Mouse (Mus musculus) left cerebral cortex, postnatal 36 days (tissue): ENCODE measurements around the gene Fez2. TPM values are rescaled to one million over a fixed set of nuclear protein-coding genes. Genes with fewer than 3 reads are reported as not detected.

ENCODE experiments used
- DNase-seq, 2 experiments: peaks; one replicate each; pipeline ENCODE4 v3.0.0; 2021 to 2022; ENCODE audit warnings: low spot score in 2 of 2, mixed read lengths in 1 of 2
- intact Hi-C: fragments of 180-260 bp; cut with DNase I; formaldehyde crosslinking; loops from one replicate; pipeline ENCODE4 v1.15.1; 2025
- total RNA-seq, 2 experiments: library from RNA; stranded (reverse); gene quantifications; 2 replicates each; pipeline ENCODE4 v1.2.3; 2021

Gene Fez2
- total RNA-seq, 2 experiments from 2014 or later = 33.1 to 38.4 TPM

DNA sequence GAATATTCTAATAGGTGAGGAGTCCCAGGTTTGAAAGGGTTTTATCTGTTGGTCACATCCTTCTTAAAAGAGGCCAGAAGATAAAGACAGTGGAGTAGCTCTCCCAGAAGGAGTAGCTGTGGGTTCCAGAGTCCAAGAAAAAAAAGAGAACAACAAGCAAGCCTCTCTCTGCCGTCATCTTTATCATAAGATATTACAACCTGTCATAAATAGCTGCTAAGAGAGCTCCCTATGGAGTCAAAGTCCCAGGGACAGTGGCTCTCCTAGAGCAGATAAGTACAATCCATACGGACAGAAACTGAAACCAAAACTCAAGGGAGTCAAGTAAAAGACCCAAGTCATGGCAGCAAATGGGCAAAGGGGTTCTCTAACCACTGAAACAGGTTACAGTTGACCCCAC, 2.7 kb downstream of the Fez2 start:
- DNase-seq = no peak
- intact Hi-C loops = no loop called here

GRCm38 (mm10) chr17:78409900-78410299, 8.1 kb downstream of the Fez2 start:
- no peak for DNase-seq
- intact Hi-C loops = no loop called here

DNA sequence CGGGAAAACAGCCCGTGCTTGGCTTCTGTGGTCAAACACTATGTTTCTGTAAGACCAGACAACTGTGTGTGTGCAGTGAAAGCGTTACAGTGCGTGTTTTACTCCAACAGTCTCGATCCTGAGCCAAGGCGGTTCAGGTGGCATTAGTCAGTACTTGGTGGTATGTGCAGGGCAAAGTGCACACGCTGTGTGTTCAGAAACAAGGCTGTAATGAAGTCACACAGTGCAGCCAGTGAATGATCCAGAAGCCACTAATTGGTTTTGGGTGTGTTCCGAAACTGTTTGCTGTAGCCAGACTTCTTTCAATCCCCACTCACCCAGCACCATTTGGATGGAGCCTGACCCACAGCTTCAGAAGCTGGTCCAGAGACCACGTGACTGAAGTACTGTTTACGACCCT, 9.6 kb downstream of the Fez2 start:
- intact Hi-C loops = no loop called here
- no peak for DNase-seq

- DNase-seq = no peak
- intact Hi-C loops = no loop called here
These were observed 10.4 kb downstream of the Fez2 start for GRCm38 (mm10) chr17:78407581-78407980.

DNA sequence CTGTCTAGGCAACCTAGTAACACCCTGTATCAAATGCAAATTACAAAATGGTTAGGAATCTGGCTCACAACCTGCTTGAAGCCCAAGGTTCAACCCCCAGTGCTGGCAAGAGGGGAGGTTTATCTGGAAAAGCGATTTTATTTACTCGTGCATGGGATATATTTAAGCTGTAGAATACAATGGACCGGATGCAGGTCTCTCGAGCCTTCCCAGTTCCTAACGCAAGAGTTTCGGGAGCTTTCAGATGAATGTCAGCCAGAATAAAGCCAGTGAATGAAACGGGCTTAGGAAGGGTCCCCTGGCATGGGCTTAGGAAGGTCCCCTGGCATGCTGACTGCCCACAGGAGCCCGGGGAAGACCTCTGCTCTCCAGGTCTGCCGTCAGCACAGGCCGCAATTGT, 11.1 kb downstream of the Fez2 start:
- intact Hi-C loops = no loop called here
- no peak for DNase-seq

- intact Hi-C loops = no loop called here
- DNase-seq = no peak
These were observed 12.6 kb downstream of the Fez2 start for GRCm38 (mm10) chr17:78405336-78405735.

DNA sequence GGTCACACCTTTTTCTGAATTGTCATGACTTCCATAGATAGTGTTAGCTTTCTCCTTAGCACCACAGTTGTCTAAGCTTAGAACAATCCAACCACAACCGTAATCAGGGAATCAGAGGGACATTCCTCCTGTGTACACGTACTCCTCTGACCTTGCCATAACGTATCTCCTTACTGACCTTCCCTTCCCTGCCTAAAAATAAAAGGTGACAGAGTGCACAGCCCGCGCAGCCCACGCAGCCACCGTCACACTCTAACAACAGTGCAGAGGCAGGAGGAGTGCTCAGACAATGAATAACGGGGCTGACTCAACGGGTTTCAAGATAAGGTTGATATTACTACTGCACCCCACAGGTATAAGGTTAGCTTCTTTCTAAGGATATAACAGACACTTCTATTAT, 14.1 kb downstream of the Fez2 start:
- intact Hi-C loops = no loop called here

DNA sequence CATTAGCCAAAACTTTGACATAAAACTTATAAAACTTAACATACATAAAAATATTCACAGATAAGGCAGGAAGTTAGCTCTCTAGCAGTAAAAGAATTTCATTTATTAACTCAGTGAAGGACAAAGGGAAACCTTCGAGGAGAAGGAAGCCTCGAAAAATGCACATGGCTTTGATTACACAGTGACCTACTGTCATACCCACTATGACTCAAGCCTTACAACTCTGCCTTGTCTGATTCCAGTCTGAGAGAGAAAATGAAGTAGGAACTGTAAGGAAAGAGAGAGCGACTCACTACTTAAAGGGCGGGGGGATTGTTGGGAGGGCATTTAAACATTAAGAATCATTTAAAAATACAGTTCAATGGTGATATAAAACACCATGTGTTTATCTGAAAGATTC, 14.7 kb downstream of the Fez2 start:
- intact Hi-C loops = no loop called here
- DNase-seq = no peak

More for the DNA sequence above, 14.1 kb downstream of the Fez2 start:
- no peak for DNase-seq

GRCm38 (mm10) chr17:78402174-78402573, 15.8 kb downstream of the Fez2 start:
- no peak for DNase-seq
- intact Hi-C loops = no loop called here

DNA sequence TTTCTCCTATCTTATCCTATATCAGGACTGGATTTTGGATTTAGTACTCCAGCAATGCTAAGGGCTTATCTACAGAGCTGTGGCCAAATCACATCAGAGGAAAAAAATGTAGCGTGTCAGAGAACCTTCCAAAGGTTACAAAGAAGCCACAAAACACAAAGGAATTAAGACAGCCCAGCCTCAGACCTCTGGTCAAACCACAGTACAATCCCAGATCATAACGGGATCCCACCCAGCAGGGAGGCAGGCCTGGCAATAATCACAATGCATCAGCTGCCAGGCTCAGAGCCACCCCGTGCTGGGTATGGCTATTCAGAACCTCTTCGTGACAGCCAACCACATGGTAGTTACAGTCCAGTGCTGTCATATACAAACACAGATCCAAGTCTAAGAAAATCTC, 16.2 kb downstream of the Fez2 start:
- intact Hi-C loops = no loop called here
- no peak for DNase-seq

DNA sequence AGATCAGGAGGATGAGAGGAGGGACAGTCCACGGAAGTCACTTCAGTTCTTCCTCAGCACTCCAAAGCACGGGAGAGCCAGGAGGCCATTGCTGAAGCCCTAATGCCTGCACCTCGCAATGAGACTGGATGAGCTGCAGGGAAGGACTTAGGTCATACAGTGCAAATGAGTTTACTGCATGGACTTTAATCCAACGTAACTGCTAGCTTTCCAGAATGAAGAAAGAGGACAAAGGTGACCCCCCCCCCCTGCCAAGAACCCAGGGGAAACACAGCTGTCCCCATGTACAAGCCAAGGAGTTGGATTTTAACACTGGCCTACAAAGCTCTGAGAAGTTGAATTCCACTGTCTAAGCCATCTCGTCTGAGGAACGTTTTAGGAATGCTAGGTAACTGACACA, 16.6 kb downstream of the Fez2 start:
- intact Hi-C loops = no loop called here
- DNase-seq = no peak

GRCm38 (mm10) chr17:78400130-78400840, 17.7 kb downstream of the Fez2 start:
- DNase-seq = peak; percentile 33 to 48
- intact Hi-C loops = no loop called here

DNA sequence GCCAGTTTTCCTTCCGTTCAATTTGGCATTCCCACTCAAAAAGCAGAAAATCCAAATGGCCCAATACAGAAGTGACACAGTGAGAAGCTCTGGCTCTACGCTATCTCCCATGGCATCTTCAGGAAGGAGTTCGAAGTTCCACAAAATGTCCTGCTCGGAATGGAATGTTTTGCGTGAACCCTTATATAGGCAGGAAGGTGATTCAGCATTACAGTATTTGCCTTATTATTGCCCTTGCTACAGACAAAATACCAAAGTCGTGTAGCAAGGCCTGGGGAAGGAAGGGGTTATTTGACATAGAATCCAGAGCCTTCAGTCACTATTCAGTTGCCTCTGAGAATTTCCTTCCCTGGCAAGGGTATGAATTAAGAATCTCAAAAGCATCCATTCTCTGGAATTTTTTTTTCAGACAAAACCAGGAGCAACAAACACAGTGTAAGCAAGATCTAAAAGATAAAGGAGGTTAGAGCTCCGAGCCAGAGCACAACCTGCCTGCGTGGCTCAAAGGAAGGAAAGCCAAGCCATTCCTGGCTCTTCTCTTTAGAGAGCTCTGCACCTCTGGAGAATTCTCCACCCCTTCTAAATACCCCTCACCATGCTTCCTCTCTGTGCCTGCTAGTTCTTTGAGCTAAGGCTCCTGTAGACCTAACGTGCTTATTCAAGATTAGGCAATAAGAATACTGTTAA, 25.4 kb downstream of the Fez2 start:
- no peak for DNase-seq
- intact Hi-C loops = no loop called here

DNA sequence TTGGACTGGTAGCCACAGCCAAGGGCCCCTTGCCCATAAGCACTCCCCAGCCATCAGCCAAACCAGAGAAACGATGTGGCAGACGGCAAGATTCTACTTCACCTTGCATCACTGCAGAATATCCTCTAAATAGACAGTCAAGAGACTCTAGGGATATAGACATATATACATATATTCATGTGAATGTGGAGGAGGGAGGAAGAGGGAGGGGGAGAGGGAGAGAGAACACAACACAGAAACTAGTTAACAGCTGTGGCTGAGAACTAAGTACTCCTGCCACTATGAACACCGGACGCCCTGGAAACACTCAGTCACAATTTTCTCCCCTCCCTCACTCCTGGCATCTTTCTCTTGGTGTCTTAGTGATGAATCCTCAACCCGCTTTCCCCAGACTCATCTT, 28.4 kb downstream of the Fez2 start:
- no peak for DNase-seq
- intact Hi-C loops = no loop called here

- DNase-seq = no peak
- intact Hi-C loops = no loop called here
These were observed 29.7 kb downstream of the Fez2 start for GRCm38 (mm10) chr17:78388101-78388847.

DNA sequence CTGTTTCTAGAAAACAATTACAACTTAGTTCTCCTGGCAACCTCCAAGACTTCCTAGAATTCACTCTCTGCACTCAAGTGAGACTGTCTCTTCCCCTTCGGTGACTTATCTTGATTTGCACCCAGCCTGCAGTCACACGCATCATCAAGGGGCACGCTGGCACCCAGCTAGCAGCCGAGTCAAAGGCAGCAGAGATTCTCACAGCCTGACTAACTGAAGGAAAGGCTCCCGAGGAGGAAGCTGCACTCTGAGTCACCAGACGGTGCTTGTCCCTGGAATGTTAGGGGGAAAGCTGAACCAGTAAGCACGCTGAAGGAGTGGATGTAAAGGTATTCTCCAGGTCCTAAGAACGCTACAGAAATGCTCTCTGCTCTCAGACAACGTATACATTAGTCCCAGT, 30.3 kb downstream of the Fez2 start:
- no peak for DNase-seq
- intact Hi-C loops = no loop called here

GRCm38 (mm10) chr17:78382321-78382720, 35.6 kb downstream of the Fez2 start:
- no peak for DNase-seq
- intact Hi-C loops = no loop called here

GRCm38 (mm10) chr17:78379730-78380245, 38.2 kb downstream of the Fez2 start:
- DNase-seq = no peak
- intact Hi-C loops = no loop called here

GRCm38 (mm10) chr17:78379079-78379729, 38.7 kb downstream of the Fez2 start:
- no peak for DNase-seq
- intact Hi-C loops = no loop called here

DNA sequence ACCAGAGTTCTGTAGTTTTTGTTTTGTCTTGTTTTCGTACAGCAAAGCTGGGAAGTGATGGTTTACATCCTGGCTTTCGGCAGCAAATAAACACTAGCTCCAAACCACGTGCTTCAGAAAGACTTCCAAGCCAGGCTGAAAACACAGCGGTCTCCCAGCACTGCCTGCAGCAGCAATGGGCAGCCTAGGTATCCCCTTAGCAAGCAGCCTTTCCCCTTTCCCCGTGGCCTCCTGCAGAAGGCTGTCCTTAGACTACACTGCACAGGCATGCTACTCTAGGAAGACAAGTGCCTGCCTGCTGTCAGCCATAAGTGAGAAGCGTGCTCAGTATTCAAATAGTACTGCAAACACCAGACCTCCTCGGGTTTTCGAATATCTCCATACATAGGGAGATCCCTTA, 41.4 kb downstream of the Fez2 start:
- intact Hi-C loops = no loop called here
- no peak for DNase-seq
